Mouse (Mus musculus) thymus, postnatal 10 days (tissue): ENCODE data around the gene Pcgf3.

ENCODE experiments used
- DNase-seq, 2 experiments: peaks; one replicate each; pipeline ENCODE4 v3.0.0; 2021; ENCODE audit warnings: low spot score in 2 of 2

The Pcgf3 gene

DNA sequence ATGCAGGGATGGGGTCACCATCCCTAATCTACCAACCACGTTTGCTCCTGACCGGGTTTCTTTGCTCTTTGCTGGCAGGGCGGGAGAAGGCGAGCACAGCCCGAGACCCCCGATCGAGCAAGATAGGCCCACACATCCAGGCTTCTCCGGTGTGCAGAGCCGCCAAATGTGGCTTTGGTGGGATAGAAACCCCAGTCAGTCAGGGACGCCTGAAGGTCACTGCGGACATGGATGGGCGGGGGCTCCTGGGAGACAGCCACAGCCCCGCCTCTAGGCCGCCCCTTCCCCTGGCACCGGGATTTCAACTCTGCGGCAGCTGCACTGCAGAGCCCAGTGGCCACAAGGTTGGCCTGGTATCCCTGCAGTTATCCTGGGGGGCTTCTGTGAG is 89.2 kb downstream of the Pcgf3 start:
- no peak for DNase-seq

GRCm38 (mm10) chr5:108554041-108554440 is 93.0 kb downstream of the Pcgf3 start:
- no peak for DNase-seq
